Mouse (Mus musculus) G1E (cell line): ENCODE results near the gene Prpf3.

Experiments used
- CTCF ChIP-seq: IDR thresholded peaks from 2 replicates; pipeline ENCODE4 v1.5.1; 2012; ENCODE audit warnings: low read depth, low read length, inconsistent platforms, mixed read lengths
- GATA1 ChIP-seq: IDR thresholded peaks from 2 replicates; pipeline ENCODE4 v1.6.1; 2012; ENCODE audit warnings: borderline replicate concordance, low read length, inconsistent platforms, mixed read lengths
- POLR2AphosphoS5 ChIP-seq: IDR thresholded peaks from 2 replicates; pipeline ENCODE4 v1.6.1; 2012; ENCODE audit warnings: low read depth, low read length, inconsistent platforms; ENCODE audit not compliant: insufficient replicate concordance
- TAL1 ChIP-seq: conservative IDR thresholded peaks from 2 replicates; pipeline ENCODE4 v1.6.1; 2012; ENCODE audit warnings: low read depth, low read length, inconsistent platforms, mixed read lengths

DNA sequence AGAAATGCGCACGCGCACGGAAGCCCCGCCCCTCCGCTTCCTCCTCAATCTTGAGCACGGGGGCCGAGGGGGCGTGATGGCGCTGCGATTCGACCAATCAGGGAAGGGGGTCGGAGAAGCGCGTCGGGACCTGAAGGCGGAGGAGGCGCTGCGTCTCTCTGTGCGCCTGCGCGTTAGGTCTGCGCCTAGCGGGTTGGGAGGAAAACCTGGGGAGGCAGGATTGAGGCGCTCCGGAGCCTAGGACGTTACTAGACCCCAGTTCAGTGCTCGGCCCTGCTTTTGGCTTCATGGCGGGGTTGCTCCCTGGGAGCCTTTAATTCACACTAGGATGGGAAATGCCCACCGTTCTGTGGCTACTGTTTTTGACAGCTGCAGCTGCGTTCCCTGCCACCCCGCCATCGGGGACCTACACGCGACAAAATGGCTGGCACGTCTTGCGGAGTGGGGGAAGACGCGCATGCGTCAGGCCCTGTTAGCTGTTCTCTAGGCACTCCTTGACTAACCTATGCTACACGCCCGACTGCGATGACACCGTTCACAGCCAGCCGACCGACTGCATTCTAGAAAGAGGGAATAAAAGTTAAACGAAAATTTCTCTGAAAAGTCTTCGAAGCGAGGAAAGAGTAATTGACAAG, 36.2 kb downstream of the Prpf3 start:
- TF ChIP-seq TAL1 (no peak), CTCF (no peak), GATA1 (no peak), POLR2AphosphoS5 (no peak)
